Mouse (Mus musculus) urinary bladder, postnatal 25 days (tissue): ENCODE measurements around the gene Snd1.

Experiments used
- DNase-seq: peaks from one replicate; pipeline ENCODE4 v3.0.0; 2022; ENCODE audit warnings: low spot score

Gene Snd1

GRCm38 (mm10) chr6:28803678-28804279 lies 328.8 kb downstream of the Snd1 start:
- DNase-seq, result no peak

GRCm38 (mm10) chr6:28804751-28805150 lies 329.8 kb downstream of the Snd1 start:
- DNase-seq, result no peak

GRCm38 (mm10) chr6:28813057-28813456 lies 338.1 kb downstream of the Snd1 start:
- no peak for DNase-seq

- DNase-seq, result no peak
Observed at GRCm38 (mm10) chr6:28814895-28815294, 340.0 kb downstream of the Snd1 start.

- peak; percentile 10 for DNase-seq
Observed at GRCm38 (mm10) chr6:28817039-28817438, 342.1 kb downstream of the Snd1 start.

- no peak for DNase-seq
Observed at GRCm38 (mm10) chr6:28819509-28820358, 344.8 kb downstream of the Snd1 start.

- DNase-seq, result no peak
Observed at GRCm38 (mm10) chr6:28822296-28822695, 347.4 kb downstream of the Snd1 start.

GRCm38 (mm10) chr6:28823375-28823774 lies 348.4 kb downstream of the Snd1 start:
- no peak for DNase-seq

GRCm38 (mm10) chr6:28823802-28824201 lies 348.9 kb downstream of the Snd1 start:
- no peak for DNase-seq

GRCm38 (mm10) chr6:28825894-28826293 lies 351.0 kb downstream of the Snd1 start:
- no peak for DNase-seq

- DNase-seq, result no peak
Observed at GRCm38 (mm10) chr6:28826689-28827389, 351.9 kb downstream of the Snd1 start.

- DNase-seq, result no peak
Observed at GRCm38 (mm10) chr6:28827565-28827964, 352.6 kb downstream of the Snd1 start.

- DNase-seq, result no peak
Observed at GRCm38 (mm10) chr6:28828593-28828992, 353.7 kb downstream of the Snd1 start.

GRCm38 (mm10) chr6:28830306-28830705 lies 355.4 kb downstream of the Snd1 start:
- no peak for DNase-seq

GRCm38 (mm10) chr6:28831011-28831853 lies 356.3 kb downstream of the Snd1 start, which contains the start of gene Lrrc4:
Gene Lrrc4 (minus strand): TSS chr6:28831747.
- no peak for DNase-seq

- DNase-seq, result peak; percentile 16
Observed at GRCm38 (mm10) chr6:28831854-28832750, 357.2 kb downstream of the Snd1 start.

- DNase-seq, result peak; percentile 20
Observed at GRCm38 (mm10) chr6:28832751-28833291, 357.9 kb downstream of the Snd1 start.

GRCm38 (mm10) chr6:28833380-28833822 lies 358.5 kb downstream of the Snd1 start:
- DNase-seq, result peak; percentile 12

- no peak for DNase-seq
Observed at GRCm38 (mm10) chr6:28834046-28834445, 359.1 kb downstream of the Snd1 start.

GRCm38 (mm10) chr6:28836600-28836999 lies 361.7 kb downstream of the Snd1 start:
- DNase-seq, result no peak
